Mouse (Mus musculus): ENCODE measurements at regions not wholly inside any gene's neighbourhood (a gene's known extent, or its start where the extent isn't known, plus 50 kb on each side); places are given as distances from the start of the nearest gene placed in this dataset.

DNA sequence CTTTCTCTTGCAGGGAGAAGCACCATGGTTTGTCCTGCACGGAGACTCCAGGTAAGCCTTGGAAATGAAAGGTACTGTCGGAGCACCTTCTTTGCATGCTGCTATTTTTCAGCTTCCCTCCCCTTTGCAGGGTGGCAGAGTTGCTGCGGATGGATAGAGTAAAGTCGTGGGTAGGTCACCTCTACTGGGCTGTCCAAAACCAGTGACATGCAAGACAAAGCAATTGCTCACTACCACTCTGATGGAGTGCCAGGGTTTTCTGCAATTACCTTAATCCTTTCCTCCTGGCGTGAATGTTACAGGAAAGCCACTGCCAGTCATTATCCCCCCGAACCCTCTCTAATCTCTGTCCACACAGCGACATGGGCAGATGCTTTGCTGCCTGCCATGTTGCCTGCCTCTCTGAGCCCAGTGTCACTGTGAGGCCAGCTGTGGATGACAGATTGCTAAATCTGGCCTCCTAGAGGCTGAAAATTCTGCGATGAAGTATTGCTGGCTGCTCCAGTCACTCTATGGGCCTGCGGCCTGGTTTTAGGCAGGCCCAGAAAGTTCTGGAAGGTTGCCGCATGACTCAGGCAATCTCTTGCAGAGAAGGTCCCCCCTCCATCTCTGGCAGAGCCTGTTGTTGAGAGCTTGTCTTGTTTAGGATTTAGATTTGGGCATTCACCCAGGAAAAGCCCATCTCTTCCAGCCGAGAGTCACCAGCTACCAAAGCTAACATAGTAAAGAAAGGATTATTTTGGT is 54.1 kb upstream of the Sod3 start:
- no peak for ATAC-seq (ENCODE audit: low FRiP score)
- no peak for TF ChIP-seq CTCF (IDR thresholded peaks at IDR 0.05)
- Histone ChIP-seq H3K4me3 (ENCODE audit: low read depth, low read length) (no peak overlapping the region), H3K9ac (replicated peaks; ENCODE audit: low read length, poor library complexity, severe bottlenecking) (no peak overlapping the region), H3K4me1 (ENCODE audit: insufficient read depth, low read length) (no peaks in the 10 kb centered on the region), H3K27me3 (ENCODE audit: insufficient read depth, low read length) (no peaks in the 10 kb centered on the region), H3K27ac (ENCODE audit: low read depth, low read length) (no peak overlapping the region), H3K36me3 (ENCODE audit: insufficient read depth, low read length) (no peaks in the 10 kb centered on the region), H3K9me3 (ENCODE audit: low read length) (no peaks in the 10 kb centered on the region), H3K4me2 (ENCODE audit: low read depth, low read length, poor library complexity, severe bottlenecking) (no peak overlapping the region)
- peak; percentile 81 for DNase-seq (ENCODE audit: low spot score)
- WGBS, result 75% methylated on average over 11 of the region's 11 CpGs

DNA sequence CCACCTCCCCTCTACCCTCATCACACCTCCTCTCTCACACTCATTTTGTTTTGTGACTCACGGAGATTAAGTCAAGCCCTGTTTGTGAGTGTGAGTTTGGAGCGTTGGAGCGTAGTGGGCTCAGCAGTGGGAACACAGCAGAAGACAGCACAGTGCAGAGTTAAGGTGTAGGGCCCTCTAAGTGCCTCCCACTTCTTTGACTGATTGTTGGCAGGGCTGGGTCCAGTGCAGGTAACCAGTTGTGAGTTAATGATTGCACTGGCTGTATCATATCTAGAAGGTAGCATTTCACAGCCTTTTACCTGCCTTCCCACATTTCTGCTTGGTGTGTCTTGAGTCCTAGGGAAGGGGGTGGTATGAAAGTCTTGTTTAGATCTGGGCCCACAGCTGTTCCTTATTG is 67.3 kb upstream of the Sod3 start:
- Histone ChIP-seq H3K9ac (replicated peaks; ENCODE audit: low read length, poor library complexity, severe bottlenecking) (no peak overlapping the region), H3K9me3 (ENCODE audit: low read length) (no peaks in the 10 kb centered on the region), H3K27ac (ENCODE audit: low read depth, low read length) (no peak overlapping the region), H3K4me3 (ENCODE audit: low read depth, low read length) (no peak overlapping the region), H3K4me2 (ENCODE audit: low read depth, low read length, poor library complexity, severe bottlenecking) (no peak overlapping the region), H3K4me1 (ENCODE audit: insufficient read depth, low read length) (no peaks in the 10 kb centered on the region), H3K36me3 (ENCODE audit: insufficient read depth, low read length) (no peaks in the 10 kb centered on the region), H3K27me3 (ENCODE audit: insufficient read depth, low read length) (no peaks in the 10 kb centered on the region)
- WGBS, result 80% methylated on average over 3 of the region's 3 CpGs
- ATAC-seq (ENCODE audit: low FRiP score) (no peak), DNase-seq (ENCODE audit: low spot score) (no peak)
- TF ChIP-seq CTCF (IDR thresholded peaks at IDR 0.05), result no peak

DNA sequence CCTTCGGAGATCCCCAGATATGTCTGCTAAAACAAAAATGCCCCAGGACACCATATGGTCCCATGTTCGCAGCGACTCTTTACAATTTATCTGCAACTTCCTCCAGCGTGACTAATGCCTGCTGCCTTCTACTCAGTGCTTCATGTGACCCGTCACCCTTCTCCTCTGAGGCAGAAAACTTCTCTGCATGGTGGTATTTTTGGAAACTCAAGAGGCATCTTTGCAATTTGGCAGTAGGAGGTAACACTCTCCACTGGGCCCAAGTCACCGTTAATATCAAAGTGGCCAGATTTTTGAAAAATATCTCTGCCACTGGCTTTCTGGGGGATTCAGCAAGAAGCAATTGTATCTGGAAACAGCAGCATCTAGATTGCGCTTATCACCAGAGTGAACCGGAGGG is 69.1 kb upstream of the Sod3 start:
- H3K27ac ChIP-seq (ENCODE audit: low read depth, low read length), result no peak overlapping the region
- WGBS, result 65% methylated on average over 8 of the region's 8 CpGs
- no peaks in the 10 kb centered on the region for H3K4me1 ChIP-seq (ENCODE audit: insufficient read depth, low read length)
- no peak for TF ChIP-seq CTCF (IDR thresholded peaks at IDR 0.05)
- ATAC-seq (ENCODE audit: low FRiP score) (no peak), DNase-seq (ENCODE audit: low spot score) (no peak)
- no peaks in the 10 kb centered on the region for H3K9me3 ChIP-seq (ENCODE audit: low read length)
- H3K27me3 ChIP-seq (ENCODE audit: insufficient read depth, low read length), result no peaks in the 10 kb centered on the region
- H3K4me3 ChIP-seq (ENCODE audit: low read depth, low read length), result no peak overlapping the region
- no peak overlapping the region for H3K9ac ChIP-seq (replicated peaks; ENCODE audit: low read length, poor library complexity, severe bottlenecking)
- no peaks in the 10 kb centered on the region for H3K36me3 ChIP-seq (ENCODE audit: insufficient read depth, low read length)
- no peak overlapping the region for H3K4me2 ChIP-seq (ENCODE audit: low read depth, low read length, poor library complexity, severe bottlenecking)

DNA sequence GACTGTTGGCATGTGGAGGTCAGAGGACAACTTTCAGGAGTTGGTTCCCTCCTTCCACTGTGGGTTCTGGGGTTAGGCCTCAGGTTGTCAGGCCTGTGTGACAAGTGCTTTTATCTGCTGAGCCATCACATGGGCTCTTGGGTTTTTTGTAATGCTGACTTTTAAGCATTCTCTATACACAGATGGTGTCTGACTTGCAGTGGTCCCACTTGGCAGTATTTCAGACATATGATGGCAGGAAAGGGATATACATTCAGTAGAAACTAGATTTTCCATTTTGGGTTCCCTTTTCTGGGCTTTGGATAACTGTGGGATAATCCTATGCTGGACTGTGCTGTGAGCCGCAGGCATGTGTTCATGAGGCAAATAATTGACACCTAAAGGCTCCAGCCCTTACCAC is 75.3 kb upstream of the Sod3 start:
- ATAC-seq (ENCODE audit: low FRiP score) (no peak), DNase-seq (ENCODE audit: low spot score) (no peak)
- Histone ChIP-seq H3K27me3 (ENCODE audit: insufficient read depth, low read length) (no peaks in the 10 kb centered on the region), H3K4me1 (ENCODE audit: insufficient read depth, low read length) (no peaks in the 10 kb centered on the region), H3K4me2 (ENCODE audit: low read depth, low read length, poor library complexity, severe bottlenecking) (no peak overlapping the region), H3K4me3 (ENCODE audit: low read depth, low read length) (no peak overlapping the region), H3K36me3 (ENCODE audit: insufficient read depth, low read length) (no peaks in the 10 kb centered on the region), H3K9me3 (ENCODE audit: low read length) (no peaks in the 10 kb centered on the region), H3K27ac (ENCODE audit: low read depth, low read length) (no peak overlapping the region), H3K9ac (replicated peaks; ENCODE audit: low read length, poor library complexity, severe bottlenecking) (no peak overlapping the region)
- 84% methylated on average over 1 of the region's 1 CpGs for WGBS
- no peak for TF ChIP-seq CTCF (IDR thresholded peaks at IDR 0.05)

DNA sequence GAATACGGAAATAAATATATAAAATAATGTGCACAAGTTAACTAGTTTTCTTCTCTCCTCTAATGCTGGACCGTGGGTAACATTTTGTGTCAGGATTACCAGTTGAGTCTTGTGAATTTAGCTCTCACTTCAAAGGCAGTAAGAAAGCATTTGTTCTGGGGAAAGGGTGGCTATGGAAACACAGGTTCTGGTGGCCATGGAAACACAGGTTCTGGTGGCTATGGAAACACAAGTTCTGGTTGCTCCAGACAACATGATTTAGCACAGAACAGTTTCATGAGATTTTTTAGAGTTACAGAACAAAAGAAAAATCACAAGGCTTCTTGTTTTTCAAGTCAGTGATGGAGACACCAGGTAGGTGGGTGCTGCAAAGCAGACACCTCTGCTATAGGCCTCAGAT is 82.7 kb upstream of the Sod3 start:
- 66% methylated on average over 2 of the region's 2 CpGs for WGBS

DNA sequence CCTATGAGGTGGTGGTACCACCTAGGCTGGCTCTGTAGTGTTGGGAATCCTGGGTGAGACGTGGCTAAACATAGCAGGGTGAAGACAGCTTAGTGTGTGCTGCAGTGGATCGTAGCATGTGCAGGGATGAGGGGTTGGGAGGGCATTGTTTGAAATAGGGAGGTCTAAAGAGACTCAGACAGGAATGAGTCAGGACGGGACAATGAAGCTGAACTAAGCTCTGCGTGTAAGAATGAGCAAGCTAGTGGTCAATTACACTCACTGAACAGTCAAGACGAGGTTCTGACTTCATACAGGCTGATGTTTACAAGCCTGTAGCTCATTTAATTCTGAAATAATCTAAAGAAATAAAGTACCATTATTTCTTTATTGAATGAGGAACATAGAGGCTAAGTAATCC is 85.5 kb upstream of the Sod3 start:
- WGBS, result 72% methylated on average over 5 of the region's 5 CpGs
- ATAC-seq (ENCODE audit: low FRiP score), result no peak

More for the DNA sequence above, 82.7 kb upstream of the Sod3 start:
- H3K27me3 ChIP-seq (ENCODE audit: insufficient read depth, low read length), result no peaks in the 10 kb centered on the region
- H3K4me3 ChIP-seq (ENCODE audit: low read depth, low read length), result no peak overlapping the region
- peak; percentile 22 for DNase-seq (ENCODE audit: low spot score)
- TF ChIP-seq CTCF (IDR thresholded peaks at IDR 0.05), result no peak
- no peaks in the 10 kb centered on the region for H3K36me3 ChIP-seq (ENCODE audit: insufficient read depth, low read length)
- H3K4me1 ChIP-seq (ENCODE audit: insufficient read depth, low read length), result no peaks in the 10 kb centered on the region
- H3K9ac ChIP-seq (replicated peaks; ENCODE audit: low read length, poor library complexity, severe bottlenecking), result no peak overlapping the region
- no peak overlapping the region for H3K27ac ChIP-seq (ENCODE audit: low read depth, low read length)
- peak; percentile 49; the same call in 1 of the 2 replicates for ATAC-seq (ENCODE audit: low FRiP score)
- no peak overlapping the region for H3K4me2 ChIP-seq (ENCODE audit: low read depth, low read length, poor library complexity, severe bottlenecking)
- no peaks in the 10 kb centered on the region for H3K9me3 ChIP-seq (ENCODE audit: low read length)

More for the DNA sequence above, 85.5 kb upstream of the Sod3 start:
- Histone ChIP-seq H3K9ac (replicated peaks; ENCODE audit: low read length, poor library complexity, severe bottlenecking) (no peak overlapping the region), H3K4me1 (ENCODE audit: insufficient read depth, low read length) (no peaks in the 10 kb centered on the region), H3K4me3 (ENCODE audit: low read depth, low read length) (no peak overlapping the region), H3K9me3 (ENCODE audit: low read length) (no peaks in the 10 kb centered on the region), H3K4me2 (ENCODE audit: low read depth, low read length, poor library complexity, severe bottlenecking) (no peak overlapping the region), H3K27me3 (ENCODE audit: insufficient read depth, low read length) (no peaks in the 10 kb centered on the region), H3K27ac (ENCODE audit: low read depth, low read length) (no peak overlapping the region), H3K36me3 (ENCODE audit: insufficient read depth, low read length) (no peaks in the 10 kb centered on the region)
- TF ChIP-seq CTCF (IDR thresholded peaks at IDR 0.05), result no peak
- no peak for DNase-seq (ENCODE audit: low spot score)
